Mouse (Mus musculus): ENCODE results near the gene Bloc1s5.

- TF ChIP-seq CTCF (IDR thresholded peaks at IDR 0.05; ENCODE audit: low read depth) (no peak), EP300 (optimal IDR thresholded peaks at IDR 0.05) (no peak)
These were observed 87.2 kb downstream of the Bloc1s5 start for GRCm38 (mm10) chr13:38547717-38548116.

All from stomach, postnatal 0 days (tissue).